Mouse (Mus musculus) right cerebral cortex, adult 18-20 months (tissue): ENCODE results near the gene E2f2.

Source experiments
- DNase-seq: peaks from one replicate; pipeline ENCODE4 v3.0.0; 2022; ENCODE audit warnings: mixed read lengths

Gene E2f2

DNA sequence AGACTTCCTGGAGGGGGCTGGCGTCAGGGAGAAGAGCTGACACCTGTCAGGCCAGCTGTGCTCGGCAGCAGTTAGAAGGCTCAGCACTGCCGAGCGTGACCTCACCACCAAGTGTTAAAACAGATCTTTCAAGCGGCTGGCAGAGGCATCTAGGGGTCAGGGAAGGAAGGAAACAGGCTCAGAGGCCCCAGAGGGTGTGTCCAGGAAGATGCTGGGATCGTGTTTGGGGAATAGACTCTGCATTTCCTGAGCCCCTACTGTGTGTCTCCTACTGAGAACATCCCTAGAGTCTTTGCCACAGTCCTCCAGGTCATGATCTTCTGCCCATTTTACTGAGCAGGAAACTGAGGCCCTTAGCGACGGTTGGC lies 5.0 kb downstream of the E2f2 start:
- DNase-seq = no peak

GRCm38 (mm10) chr4:136177612-136178474 lies 5.6 kb downstream of the E2f2 start:
- no peak for DNase-seq

GRCm38 (mm10) chr4:136178475-136178921 lies 6.3 kb downstream of the E2f2 start:
- DNase-seq = no peak

- DNase-seq = no peak
Measured at GRCm38 (mm10) chr4:136179456-136179855, 7.3 kb downstream of the E2f2 start.

GRCm38 (mm10) chr4:136179998-136180397 lies 7.8 kb downstream of the E2f2 start:
- peak; percentile 57 for DNase-seq

DNA sequence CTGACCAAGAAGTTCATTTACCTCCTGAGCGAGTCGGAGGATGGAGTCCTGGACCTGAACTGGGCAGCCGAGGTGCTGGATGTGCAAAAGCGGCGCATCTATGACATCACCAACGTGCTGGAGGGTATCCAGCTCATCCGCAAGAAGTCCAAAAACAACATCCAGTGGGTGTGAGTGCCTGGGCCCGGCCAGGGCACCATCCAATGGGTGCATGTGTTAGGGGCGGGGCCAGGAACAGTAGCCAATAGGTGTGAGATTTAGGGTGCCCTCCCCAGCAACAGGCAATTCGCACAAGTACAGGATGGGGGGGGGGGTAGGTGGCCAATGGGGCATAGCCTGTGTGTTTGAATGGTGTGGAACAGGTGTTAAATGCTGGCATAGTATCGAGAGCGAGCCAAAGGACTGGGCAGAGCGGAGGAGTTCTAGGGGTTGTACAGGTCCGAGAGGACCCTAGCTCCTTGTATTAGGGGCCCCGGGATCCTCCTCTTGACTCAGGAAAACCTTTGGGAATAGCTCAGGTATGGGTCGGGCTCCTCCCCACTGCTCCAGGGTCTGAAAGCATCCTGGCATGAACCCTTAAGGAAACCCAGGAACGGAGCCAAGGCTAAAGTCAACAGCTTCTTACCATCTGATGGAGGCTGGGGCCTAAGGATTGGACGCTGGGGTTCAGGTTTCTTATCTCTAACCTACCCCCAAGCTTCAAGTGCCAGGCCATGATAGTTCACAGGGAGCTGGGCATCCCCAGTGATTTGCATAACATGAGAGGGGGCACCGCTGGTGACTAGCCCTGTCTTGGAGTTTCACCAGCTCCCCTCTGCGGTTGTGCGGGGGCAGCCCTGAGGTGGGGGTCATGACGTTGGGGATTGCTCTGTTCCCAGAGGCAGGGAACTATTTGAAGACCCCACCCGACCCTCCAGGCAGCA lies 8.5 kb downstream of the E2f2 start:
- peak; percentile 68 for DNase-seq

- no peak for DNase-seq
Measured at GRCm38 (mm10) chr4:136181367-136181766, 9.2 kb downstream of the E2f2 start.

- peak; percentile 39 for DNase-seq
Measured at GRCm38 (mm10) chr4:136185375-136185774, 13.2 kb downstream of the E2f2 start.

- no peak for DNase-seq
Measured at GRCm38 (mm10) chr4:136186315-136186714, 14.1 kb downstream of the E2f2 start.

DNA sequence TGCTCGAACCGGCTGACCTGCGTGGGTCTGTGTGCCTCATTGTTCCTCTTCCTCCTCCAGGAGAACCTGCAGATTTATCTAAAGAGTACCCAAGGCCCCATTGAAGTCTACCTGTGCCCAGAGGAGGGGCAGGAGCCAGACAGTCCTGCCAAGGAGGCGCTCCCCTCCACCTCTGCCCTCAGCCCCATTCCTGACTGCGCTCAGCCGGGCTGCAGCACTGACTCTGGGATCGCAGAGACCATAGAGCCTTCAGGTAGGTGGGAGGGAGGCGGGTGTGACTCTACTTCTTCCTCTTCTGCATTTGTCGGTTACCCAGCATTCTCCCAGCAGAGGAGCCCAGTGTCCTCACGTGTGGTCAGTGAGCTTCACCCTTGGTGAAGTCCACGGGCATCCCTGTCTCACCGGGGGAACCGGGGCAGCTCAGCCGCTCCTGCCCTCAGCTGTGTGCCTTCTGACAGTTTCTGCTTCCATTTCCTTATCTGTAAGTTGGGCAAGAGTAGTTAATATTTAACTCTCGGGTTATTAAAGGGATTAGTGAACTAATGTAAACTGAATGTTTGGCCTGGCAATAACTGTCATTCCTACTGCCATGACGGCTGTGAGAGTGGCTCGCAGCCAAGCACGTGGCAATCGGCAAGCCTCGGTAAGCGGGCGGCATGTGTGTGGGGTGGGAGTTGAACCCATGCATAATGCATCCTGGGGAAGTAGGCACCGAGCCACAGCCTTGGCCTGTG lies 14.7 kb downstream of the E2f2 start:
- no peak for DNase-seq

GRCm38 (mm10) chr4:136188973-136189737 lies 17.0 kb downstream of the E2f2 start:
- no peak for DNase-seq

DNA sequence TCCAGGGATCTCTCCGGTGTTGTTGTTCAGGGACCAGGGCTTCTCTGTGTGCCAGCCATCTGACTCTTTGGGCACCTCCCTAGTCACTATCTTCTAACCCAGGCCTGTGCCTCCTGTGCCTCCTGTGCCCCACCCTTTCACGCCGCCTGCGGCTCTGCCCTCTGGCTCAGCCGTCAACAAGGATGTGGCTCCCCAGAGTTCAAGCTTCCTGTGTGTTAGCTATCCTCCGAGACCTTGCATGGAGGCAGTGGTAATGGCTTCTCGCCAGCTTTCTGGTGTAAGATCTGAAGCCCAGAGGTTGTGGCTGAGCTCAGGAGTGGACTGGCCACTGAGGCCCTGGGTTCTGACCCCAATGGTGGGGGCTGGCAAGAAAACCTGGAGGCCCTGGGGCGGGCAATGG lies 17.7 kb downstream of the E2f2 start:
- no peak for DNase-seq

DNA sequence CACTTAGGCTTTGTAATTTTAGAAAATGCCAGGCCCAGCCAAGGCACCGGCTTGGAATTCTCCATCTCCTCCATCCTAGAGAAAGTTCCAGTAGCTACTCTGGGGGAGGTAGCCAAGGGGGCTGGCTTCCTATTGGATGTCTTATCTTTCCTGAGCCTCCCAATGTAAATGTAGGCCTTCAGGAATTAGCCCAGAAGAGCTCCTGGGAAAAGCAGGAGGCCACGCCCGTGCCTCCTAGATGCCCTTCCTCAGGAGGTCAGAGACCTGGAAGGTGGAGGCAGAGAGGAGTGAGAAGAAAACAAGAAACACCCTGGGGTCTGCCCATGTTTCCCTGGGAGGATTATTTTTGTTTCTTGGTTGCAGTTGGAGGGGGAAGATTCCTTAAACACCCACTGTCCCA lies 21.4 kb downstream of the E2f2 start:
- DNase-seq = no peak

- DNase-seq = no peak
Measured at GRCm38 (mm10) chr4:136195029-136195428, 22.8 kb downstream of the E2f2 start.

DNA sequence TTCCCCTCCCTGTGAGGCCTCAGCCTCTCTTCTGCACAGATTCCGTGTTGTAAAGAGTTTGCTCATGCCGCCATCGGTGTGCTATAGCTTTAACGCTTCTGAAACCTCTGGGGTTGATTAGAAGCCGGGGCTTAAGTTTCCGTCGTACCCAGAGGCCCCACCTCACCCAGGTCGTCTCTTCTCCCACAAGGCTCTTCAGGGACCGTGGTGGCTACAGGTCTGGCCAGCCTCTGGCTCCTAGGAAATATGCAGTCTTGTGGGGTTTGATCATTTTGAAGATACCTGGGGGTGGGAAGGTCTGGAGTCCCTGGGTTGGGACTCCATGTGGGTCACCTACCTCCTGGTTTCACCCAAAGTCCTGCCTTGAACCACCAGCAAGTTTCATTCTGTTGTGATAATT lies 23.4 kb downstream of the E2f2 start:
- no peak for DNase-seq

- no peak for DNase-seq
Measured at GRCm38 (mm10) chr4:136196201-136196600, 24.0 kb downstream of the E2f2 start.

DNA sequence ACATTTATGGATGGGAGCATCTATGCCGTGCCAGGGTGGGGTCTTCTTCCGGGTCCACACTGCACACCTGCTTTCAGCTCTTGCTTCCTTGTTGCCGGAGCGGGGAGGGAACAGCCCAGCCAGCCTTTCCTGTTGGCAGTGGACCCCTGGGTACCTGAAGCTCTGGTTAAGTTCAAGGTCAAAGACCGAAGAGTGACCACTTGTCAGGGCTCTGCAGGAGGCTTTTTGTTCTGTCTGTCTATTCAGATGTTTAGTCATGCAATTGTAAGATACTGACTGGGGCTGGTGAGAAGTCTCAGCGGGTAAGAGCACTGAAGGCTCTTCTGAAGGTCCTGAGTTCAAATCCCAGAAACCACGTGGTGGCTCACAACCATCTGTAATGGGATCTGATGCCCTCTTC lies 26.7 kb downstream of the E2f2 start:
- no peak for DNase-seq

GRCm38 (mm10) chr4:136199562-136200292 lies 27.5 kb downstream of the E2f2 start:
- peak; percentile 36 for DNase-seq

GRCm38 (mm10) chr4:136202509-136202908 lies 30.3 kb downstream of the E2f2 start:
- peak; percentile 34 for DNase-seq

GRCm38 (mm10) chr4:136204775-136205174 lies 32.6 kb downstream of the E2f2 start:
- no peak for DNase-seq
